Mouse (Mus musculus) heart, embryonic 12.5 days (tissue): ENCODE measurements at regions not wholly inside any gene's neighbourhood (a gene's known extent, or its start where the extent isn't known, plus 50 kb on each side); places are given as distances from the start of the nearest gene placed in this dataset.
A peak's percentile ranks its signal among the peaks of the same experiment; 100 is the strongest.

ENCODE experiments used
- ATAC-seq: fragments of 200-750 bp; cut with Nextera tagmentation; 2 replicates; pipeline ENCODE4 v1.8.0; 2017; ENCODE audit warnings: moderate TSS enrichment, moderate library complexity; ENCODE audit not compliant: insufficient number of reproducible peaks, low FRiP score
- H3K27ac ChIP-seq: fragments of 300-500 bp; sonication (generic); 2 replicates; pipeline ENCODE4 v1.5.1; 2016; ENCODE audit warnings: mild to moderate bottlenecking, moderate library complexity; ENCODE audit not compliant: poor library complexity, severe bottlenecking
- H3K27me3 ChIP-seq: fragments of 300-500 bp; sonication (generic); replicated peaks from 2 replicates; pipeline ENCODE4 v1.6.1; 2016; ENCODE audit warnings: mild to moderate bottlenecking, moderate library complexity
- H3K36me3 ChIP-seq: fragments of 300-500 bp; sonication (generic); 2 replicates; pipeline ENCODE4 v1.6.1; 2016; ENCODE audit warnings: mild to moderate bottlenecking, moderate library complexity
- H3K4me1 ChIP-seq: fragments of 300-500 bp; sonication (generic); replicated peaks from 2 replicates; pipeline ENCODE4 v1.6.1; 2016; ENCODE audit warnings: mild to moderate bottlenecking
- H3K4me2 ChIP-seq: fragments of 300-500 bp; sonication (generic); 2 replicates; pipeline ENCODE4 v1.6.1; 2016; ENCODE audit warnings: mild to moderate bottlenecking, moderate library complexity
- H3K4me3 ChIP-seq: fragments of 300-500 bp; sonication (generic); 2 replicates; pipeline ENCODE4 v1.5.1; 2016; ENCODE audit warnings: mild to moderate bottlenecking
- H3K9ac ChIP-seq: fragments of 300-500 bp; sonication (generic); 2 replicates; pipeline ENCODE4 v1.6.1; 2016; ENCODE audit warnings: mild to moderate bottlenecking, moderate library complexity
- H3K9me3 ChIP-seq: fragments of 300-500 bp; sonication (generic); replicated peaks from 2 replicates; pipeline ENCODE4 v1.6.1; 2016; ENCODE audit warnings: mild to moderate bottlenecking, moderate library complexity
- WGBS: fragments of 180-500 bp; shearing (Covaris S2); methylation state at CpG from one replicate; pipeline ENCODE4 v1.1.7; 2016; 5-methylcytosine and 5-hydroxymethylcytosine counted together

- Histone ChIP-seq H3K27me3 (no peaks in the 10 kb centered on the region), H3K27ac (no peak overlapping the region), H3K36me3 (no peaks in the 10 kb centered on the region), H3K4me3 (no peak overlapping the region), H3K4me2 (no peak overlapping the region), H3K9ac (no peak overlapping the region), H3K4me1 (no peaks in the 10 kb centered on the region), H3K9me3 (no peaks in the 10 kb centered on the region)
- WGBS: 80% methylated on average over 8 of the region's 8 CpGs
- ATAC-seq: no peak
Measured at GRCm38 (mm10) chr14:68355462-68355905, 938.6 kb downstream of the Synb start.

GRCm38 (mm10) chr14:68345527-68345926, 948.6 kb downstream of the Synb start:
- Histone ChIP-seq H3K4me3 (no peak overlapping the region), H3K36me3 (no peaks in the 10 kb centered on the region), H3K27ac (no peak overlapping the region), H3K27me3 (no peaks in the 10 kb centered on the region), H3K9me3 (no peaks in the 10 kb centered on the region), H3K9ac (no peak overlapping the region), H3K4me2 (no peak overlapping the region), H3K4me1 (0 out of 2 replicates have a peak, but pooled peaks cover 3% of the 10 kb centered on the region)
- ATAC-seq: 0 out of 2 replicates have a peak, but pooled peaks have one; percentile 51
- WGBS: 44% methylated on average over 4 of the region's 4 CpGs

GRCm38 (mm10) chr14:68344715-68345114, 949.4 kb downstream of the Synb start:
- Histone ChIP-seq H3K9me3 (no peaks in the 10 kb centered on the region), H3K9ac (no peak overlapping the region), H3K27me3 (no peaks in the 10 kb centered on the region), H3K4me3 (no peak overlapping the region), H3K4me2 (no peak overlapping the region), H3K36me3 (no peaks in the 10 kb centered on the region), H3K4me1 (0 out of 2 replicates have a peak, but pooled peaks cover 3% of the 10 kb centered on the region), H3K27ac (no peak overlapping the region)
- WGBS: 66% methylated on average over 3 of the region's 3 CpGs
- ATAC-seq: no peak

GRCm38 (mm10) chr14:68338440-68338839, 955.7 kb downstream of the Synb start:
- no peak overlapping the region for H3K27ac ChIP-seq
- H3K36me3 ChIP-seq: no peaks in the 10 kb centered on the region
- H3K9ac ChIP-seq: no peak overlapping the region
- H3K4me1 ChIP-seq: peaks cover 9% of the 10 kb centered on the region
- no peak for ATAC-seq
- no peaks in the 10 kb centered on the region for H3K27me3 ChIP-seq
- WGBS: 52% methylated on average over 5 of the region's 5 CpGs
- H3K9me3 ChIP-seq: no peaks in the 10 kb centered on the region
- no peak overlapping the region for H3K4me2 ChIP-seq
- no peak overlapping the region for H3K4me3 ChIP-seq

- 91% methylated on average over 1 of the region's 1 CpGs for WGBS
- Histone ChIP-seq H3K4me2 (no peak overlapping the region), H3K9me3 (no peaks in the 10 kb centered on the region), H3K9ac (no peak overlapping the region), H3K36me3 (no peaks in the 10 kb centered on the region), H3K27me3 (0 out of 2 replicates have a peak, but pooled peaks cover 3% of the 10 kb centered on the region), H3K4me1 (no peaks in the 10 kb centered on the region), H3K4me3 (no peak overlapping the region), H3K27ac (no peak overlapping the region)
- no peak for ATAC-seq
Measured at GRCm38 (mm10) chr14:68325061-68325460, 969.0 kb downstream of the Synb start.

GRCm38 (mm10) chr14:68323008-68323407, 971.1 kb downstream of the Synb start:
- H3K9ac ChIP-seq: no peak overlapping the region
- no peaks in the 10 kb centered on the region for H3K4me1 ChIP-seq
- WGBS: 53% methylated on average over 6 of the region's 6 CpGs
- no peak overlapping the region for H3K27ac ChIP-seq
- H3K9me3 ChIP-seq: no peaks in the 10 kb centered on the region
- ATAC-seq: no peak
- H3K27me3 ChIP-seq: no peaks in the 10 kb centered on the region
- no peak overlapping the region for H3K4me2 ChIP-seq
- no peaks in the 10 kb centered on the region for H3K36me3 ChIP-seq
- H3K4me3 ChIP-seq: no peak overlapping the region

GRCm38 (mm10) chr14:68307973-68308660, 986.0 kb downstream of the Synb start:
- no peak for ATAC-seq
- Histone ChIP-seq H3K36me3 (no peaks in the 10 kb centered on the region), H3K4me1 (peaks cover 8% of the 10 kb centered on the region), H3K4me2 (no peak overlapping the region), H3K9ac (no peak overlapping the region), H3K9me3 (no peaks in the 10 kb centered on the region), H3K4me3 (no peak overlapping the region), H3K27ac (no peak overlapping the region), H3K27me3 (no peaks in the 10 kb centered on the region)
- WGBS: 83% methylated on average over 2 of the region's 2 CpGs

GRCm38 (mm10) chr14:68305166-68305565, 988.9 kb downstream of the Synb start:
- Histone ChIP-seq H3K4me1 (peaks cover 8% of the 10 kb centered on the region), H3K27ac (no peak overlapping the region), H3K9ac (no peak overlapping the region), H3K4me3 (no peak overlapping the region), H3K36me3 (no peaks in the 10 kb centered on the region), H3K4me2 (no peak overlapping the region), H3K27me3 (no peaks in the 10 kb centered on the region), H3K9me3 (no peaks in the 10 kb centered on the region)
- ATAC-seq: no peak
- WGBS: 37% methylated on average over 8 of the region's 8 CpGs

- Histone ChIP-seq H3K4me1 (peaks cover 8% of the 10 kb centered on the region), H3K4me3 (no peak overlapping the region), H3K27me3 (no peaks in the 10 kb centered on the region), H3K27ac (no peak overlapping the region), H3K36me3 (no peaks in the 10 kb centered on the region), H3K4me2 (no peak overlapping the region), H3K9ac (no peak overlapping the region), H3K9me3 (no peaks in the 10 kb centered on the region)
- no peak for ATAC-seq
- WGBS: 77% methylated on average over 4 of the region's 4 CpGs
Measured at GRCm38 (mm10) chr14:68301710-68302109, 992.4 kb downstream of the Synb start.

GRCm38 (mm10) chr14:68285546-68285945, 1008.6 kb downstream of the Synb start:
- H3K36me3 ChIP-seq: no peaks in the 10 kb centered on the region
- no peaks in the 10 kb centered on the region for H3K27me3 ChIP-seq
- H3K9ac ChIP-seq: no peak overlapping the region
- H3K4me3 ChIP-seq: no peak overlapping the region
- no peak for ATAC-seq
- no peaks in the 10 kb centered on the region for H3K4me1 ChIP-seq
- 60% methylated on average over 3 of the region's 3 CpGs for WGBS
- H3K27ac ChIP-seq: no peak overlapping the region
- H3K9me3 ChIP-seq: peaks cover 12% of the 10 kb centered on the region; the same call in 1 of the 2 replicates
- no peak overlapping the region for H3K4me2 ChIP-seq

- H3K4me1 ChIP-seq: no peaks in the 10 kb centered on the region; the same call in 1 of the 2 replicates
- H3K9ac ChIP-seq: no peak overlapping the region
- H3K9me3 ChIP-seq: no peaks in the 10 kb centered on the region
- ATAC-seq: no peak
- WGBS: 77% methylated on average over 3 of the region's 3 CpGs
- no peaks in the 10 kb centered on the region for H3K36me3 ChIP-seq
- no peak overlapping the region for H3K4me2 ChIP-seq
- H3K4me3 ChIP-seq: no peak overlapping the region
- no peaks in the 10 kb centered on the region for H3K27me3 ChIP-seq
- H3K27ac ChIP-seq: no peak overlapping the region
Measured at GRCm38 (mm10) chr14:68261436-68261835, 1032.7 kb downstream of the Synb start.

GRCm38 (mm10) chr14:68246966-68247365, 1047.1 kb downstream of the Synb start:
- Histone ChIP-seq H3K9me3 (no peaks in the 10 kb centered on the region), H3K4me2 (no peak overlapping the region), H3K27me3 (no peaks in the 10 kb centered on the region), H3K36me3 (no peaks in the 10 kb centered on the region), H3K4me3 (no peak overlapping the region), H3K4me1 (no peaks in the 10 kb centered on the region), H3K9ac (no peak overlapping the region), H3K27ac (no peak overlapping the region)
- no peak for ATAC-seq
- 73% methylated on average over 2 of the region's 2 CpGs for WGBS
